Mouse (Mus musculus): ENCODE measurements around the gene Meis2. TPM values are rescaled to one million over a fixed set of nuclear protein-coding genes. Genes with fewer than 3 reads are reported as not detected.
A peak's percentile ranks its signal among the peaks of the same experiment; 100 is the strongest.

Meis2 gene
- polyA plus RNA-seq, 1 experiment from 2014 or later: 74.1 TPM

- peak overlapping the region; percentile 59 for H3K9ac ChIP-seq
- no peaks in the 10 kb centered on the region for H3K9me3 ChIP-seq
- H3K4me2 ChIP-seq: peak overlapping the region; percentile 82
- 0% methylated on average over 36 of the region's 36 CpGs for WGBS
- 0 out of 2 replicates have a peak, but pooled peaks cover 9% of the 10 kb centered on the region for H3K27me3 ChIP-seq (replicated peaks)
- peak overlapping the region; percentile 51 for H3K4me3 ChIP-seq
- peaks cover 30% of the 10 kb centered on the region for H3K4me1 ChIP-seq
- peak overlapping the region; percentile 88 for H3K27ac ChIP-seq
- peak; percentile 48 for ATAC-seq (replicated peaks)
- no peaks in the 10 kb centered on the region for H3K36me3 ChIP-seq (replicated peaks)
Measured at GRCm38 (mm10) chr2:116066057-116066941, 660 bp upstream of the Meis2 start.

- peak overlapping the region; percentile 64 for H3K9ac ChIP-seq
- 0 out of 2 replicates have a peak, but pooled peaks cover 3% of the 10 kb centered on the region for H3K27me3 ChIP-seq (replicated peaks)
- H3K9me3 ChIP-seq: no peaks in the 10 kb centered on the region
- H3K27ac ChIP-seq: peak overlapping the region; percentile 88
- peak overlapping the region; percentile 51 for H3K4me3 ChIP-seq
- peaks cover 43% of the 10 kb centered on the region for H3K4me1 ChIP-seq
- ATAC-seq (replicated peaks): no peak
- no peaks in the 10 kb centered on the region for H3K36me3 ChIP-seq (replicated peaks)
- peak overlapping the region; percentile 82 for H3K4me2 ChIP-seq
- under 1% methylated on average over 10 of the region's 10 CpGs for WGBS
Measured at GRCm38 (mm10) chr2:116065057-116065456, 582 bp downstream of the Meis2 start.

DNA sequence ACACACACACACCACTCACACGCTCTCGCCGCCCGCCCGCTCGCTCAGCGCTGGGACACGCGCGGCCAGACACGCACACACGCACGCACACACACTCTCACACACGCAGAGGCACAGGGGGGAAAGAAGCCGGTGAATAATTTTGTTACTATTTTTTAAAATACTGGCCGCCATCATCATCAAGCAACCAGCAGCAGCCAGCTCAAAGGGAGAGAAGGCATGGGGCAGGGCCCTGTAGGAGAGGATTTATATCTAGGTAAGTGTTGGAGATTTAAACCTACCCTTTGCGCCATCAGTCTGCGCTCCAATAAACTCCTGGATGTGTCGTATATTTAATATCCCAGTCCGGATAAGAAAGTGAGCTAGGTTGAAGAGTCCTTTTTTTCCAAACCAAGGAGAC is 1.1 kb downstream of the Meis2 start:
- peaks cover 5% of the 10 kb centered on the region; the same call in 1 of the 2 replicates for H3K27me3 ChIP-seq (replicated peaks)
- peak overlapping the region; percentile 64 for H3K9ac ChIP-seq
- no peak for ATAC-seq (replicated peaks)
- no peaks in the 10 kb centered on the region for H3K36me3 ChIP-seq (replicated peaks)
- no peaks in the 10 kb centered on the region for H3K9me3 ChIP-seq
- H3K4me2 ChIP-seq: peak overlapping the region; percentile 82
- under 1% methylated on average over 20 of the region's 20 CpGs for WGBS
- H3K27ac ChIP-seq: peak overlapping the region; percentile 88
- peak overlapping the region; percentile 51 for H3K4me3 ChIP-seq
- peaks cover 43% of the 10 kb centered on the region for H3K4me1 ChIP-seq

- no peak for ATAC-seq (replicated peaks)
Measured at GRCm38 (mm10) chr2:116063819-116064293, 1.8 kb downstream of the Meis2 start.

DNA sequence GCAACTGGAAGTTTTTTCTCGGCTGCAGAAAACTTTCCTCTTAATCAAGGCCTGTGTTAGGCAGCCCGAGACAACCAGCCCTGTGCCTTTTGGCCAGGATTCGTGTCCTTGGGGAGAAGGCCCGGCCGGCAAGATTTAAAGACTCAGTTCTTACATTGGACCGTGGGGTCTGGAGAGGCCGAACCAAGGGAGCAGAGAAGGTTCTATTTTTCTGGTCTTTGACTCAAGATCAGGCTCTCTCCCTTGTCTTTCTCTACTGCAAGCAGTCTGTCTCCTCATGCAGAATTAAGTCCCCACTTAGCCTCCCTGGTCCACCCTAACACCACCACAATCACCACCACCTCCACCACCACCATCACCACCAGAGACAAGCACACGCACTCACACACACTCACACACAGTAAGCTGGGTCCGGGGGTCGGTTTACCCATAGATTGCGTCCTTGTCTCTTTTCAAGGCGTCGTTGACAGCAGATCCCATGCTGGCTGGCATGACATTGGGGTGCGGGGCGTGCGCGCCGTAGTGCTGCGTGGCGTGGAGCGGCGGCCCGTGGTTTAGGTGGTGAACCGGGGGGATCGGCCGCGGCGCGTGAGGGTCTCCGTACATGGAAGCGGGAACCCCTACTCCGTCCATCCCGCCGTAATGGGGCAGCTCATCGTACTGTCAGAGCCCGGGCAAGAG is 2.7 kb downstream of the Meis2 start:
- H3K4me2 ChIP-seq: peak overlapping the region; percentile 82

More at GRCm38 (mm10) chr2:116063819-116064293, 1.8 kb downstream of the Meis2 start:
- H3K9ac ChIP-seq: peak overlapping the region; percentile 64
- under 1% methylated on average over 37 of the region's 37 CpGs for WGBS
- H3K36me3 ChIP-seq (replicated peaks): no peaks in the 10 kb centered on the region
- H3K27ac ChIP-seq: peak overlapping the region; percentile 88
- peaks cover 43% of the 10 kb centered on the region for H3K4me1 ChIP-seq
- H3K4me2 ChIP-seq: peak overlapping the region; percentile 82
- peak overlapping the region; percentile 51 for H3K4me3 ChIP-seq
- no peaks in the 10 kb centered on the region for H3K9me3 ChIP-seq
- peaks cover 12% of the 10 kb centered on the region for H3K27me3 ChIP-seq (replicated peaks)

GRCm38 (mm10) chr2:116062251-116062651 is 3.4 kb downstream of the Meis2 start:
- WGBS: under 1% methylated on average over 20 of the region's 20 CpGs
- Histone ChIP-seq H3K4me1 (peaks cover 42% of the 10 kb centered on the region), H3K4me3 (peak overlapping the region; percentile 51), H3K9ac (peak overlapping the region; percentile 64), H3K4me2 (peak overlapping the region; percentile 82), H3K27ac (peak overlapping the region; percentile 88), H3K36me3 (replicated peaks) (no peaks in the 10 kb centered on the region), H3K27me3 (replicated peaks) (peaks cover 14% of the 10 kb centered on the region), H3K9me3 (no peaks in the 10 kb centered on the region)
- no peak for ATAC-seq (replicated peaks)

More for the DNA sequence above, 2.7 kb downstream of the Meis2 start:
- under 1% methylated on average over 36 of the region's 36 CpGs for WGBS
- H3K4me3 ChIP-seq: peak overlapping the region; percentile 51
- no peak for ATAC-seq (replicated peaks)
- no peaks in the 10 kb centered on the region for H3K9me3 ChIP-seq
- peaks cover 46% of the 10 kb centered on the region for H3K4me1 ChIP-seq
- H3K9ac ChIP-seq: peak overlapping the region; percentile 64
- H3K27ac ChIP-seq: peak overlapping the region; percentile 88
- H3K36me3 ChIP-seq (replicated peaks): no peaks in the 10 kb centered on the region
- peaks cover 12% of the 10 kb centered on the region for H3K27me3 ChIP-seq (replicated peaks)

DNA sequence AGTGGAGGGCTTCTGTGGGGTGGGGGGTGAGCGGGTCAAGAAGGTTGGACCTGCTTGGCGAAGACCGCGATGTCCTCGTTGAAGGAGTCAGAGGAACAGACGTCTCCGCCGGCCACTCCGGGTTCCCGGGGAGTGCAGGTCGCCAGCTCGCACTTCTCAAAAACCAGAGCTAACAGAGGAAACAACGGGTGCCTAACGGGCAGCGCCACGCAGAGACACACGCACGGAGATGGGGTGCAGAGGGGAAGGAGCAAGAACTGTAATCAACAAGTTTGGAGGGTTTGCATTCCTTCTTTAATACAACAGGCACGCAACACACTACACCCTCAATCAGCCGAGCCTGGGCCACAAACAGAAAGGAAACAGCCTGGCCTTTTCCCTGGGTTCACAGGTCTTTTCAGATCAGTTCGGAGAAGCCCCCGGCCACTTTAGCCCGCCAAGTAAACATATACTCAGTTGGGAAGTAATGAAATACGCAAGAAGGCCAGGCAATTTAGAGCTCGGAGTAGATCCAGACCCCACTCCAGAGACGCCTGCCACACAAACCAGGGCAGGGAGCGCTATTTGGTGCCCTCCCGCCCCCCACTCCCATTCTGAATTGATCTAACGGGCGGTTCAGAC is 4.1 kb downstream of the Meis2 start:
- H3K9ac ChIP-seq: peak overlapping the region; percentile 64
- peak overlapping the region; percentile 82 for H3K4me2 ChIP-seq
- peak overlapping the region; percentile 88 for H3K27ac ChIP-seq
- WGBS: under 1% methylated on average over 30 of the region's 30 CpGs
- no peaks in the 10 kb centered on the region for H3K36me3 ChIP-seq (replicated peaks)
- H3K4me3 ChIP-seq: peak overlapping the region; percentile 51
- no peak for ATAC-seq (replicated peaks)
- H3K9me3 ChIP-seq: no peaks in the 10 kb centered on the region
- H3K27me3 ChIP-seq (replicated peaks): peaks cover 15% of the 10 kb centered on the region
- H3K4me1 ChIP-seq: peaks cover 38% of the 10 kb centered on the region

GRCm38 (mm10) chr2:116060701-116061400 is 4.8 kb downstream of the Meis2 start:
- peaks cover 40% of the 10 kb centered on the region for H3K4me1 ChIP-seq
- H3K27ac ChIP-seq: peak overlapping the region; percentile 88
- peak overlapping the region; percentile 51 for H3K4me3 ChIP-seq
- peak overlapping the region; percentile 82 for H3K4me2 ChIP-seq
- peak overlapping the region; percentile 64 for H3K9ac ChIP-seq
- H3K36me3 ChIP-seq (replicated peaks): no peaks in the 10 kb centered on the region
- ATAC-seq (replicated peaks): no peak
- 6% methylated on average over 21 of the region's 21 CpGs for WGBS
- H3K9me3 ChIP-seq: no peaks in the 10 kb centered on the region
- H3K27me3 ChIP-seq (replicated peaks): peaks cover 15% of the 10 kb centered on the region

GRCm38 (mm10) chr2:116060210-116060609 is 5.4 kb downstream of the Meis2 start:
- Histone ChIP-seq H3K36me3 (replicated peaks) (no peaks in the 10 kb centered on the region), H3K27me3 (replicated peaks) (peaks cover 15% of the 10 kb centered on the region), H3K9me3 (no peaks in the 10 kb centered on the region), H3K4me2 (peak overlapping the region; percentile 82), H3K27ac (peak overlapping the region; percentile 88), H3K9ac (peak overlapping the region; percentile 64), H3K4me3 (peak overlapping the region; percentile 51), H3K4me1 (peaks cover 40% of the 10 kb centered on the region)
- WGBS: 4% methylated on average over 19 of the region's 19 CpGs
- no peak for ATAC-seq (replicated peaks)

DNA sequence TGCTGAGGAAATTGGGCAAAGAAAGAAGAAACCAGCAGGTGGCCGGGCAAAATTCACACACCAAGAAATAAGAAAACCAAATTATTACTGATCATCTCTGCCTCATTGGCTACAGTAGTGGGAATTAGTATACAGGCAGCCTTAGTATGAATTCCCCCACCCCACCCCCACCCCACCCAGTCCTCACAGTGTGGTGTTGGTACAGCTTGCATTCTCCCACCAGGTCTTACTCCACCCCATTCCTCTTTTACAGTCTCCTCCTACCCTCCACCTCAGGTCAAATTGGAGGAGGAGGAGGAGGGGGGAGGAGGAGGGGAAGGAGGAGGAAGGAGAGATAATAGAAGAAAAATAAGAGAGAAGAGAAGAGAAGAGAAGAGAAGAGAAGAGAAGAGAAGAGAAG is 6.0 kb downstream of the Meis2 start:
- Histone ChIP-seq H3K4me3 (peak overlapping the region; percentile 51), H3K9me3 (no peaks in the 10 kb centered on the region), H3K4me2 (peak overlapping the region; percentile 82), H3K4me1 (peaks cover 40% of the 10 kb centered on the region), H3K27me3 (replicated peaks) (peaks cover 15% of the 10 kb centered on the region), H3K27ac (peak overlapping the region; percentile 88), H3K9ac (0 out of 2 replicates have a peak overlapping the region, but pooled peaks have one; percentile 14), H3K36me3 (replicated peaks) (no peaks in the 10 kb centered on the region)
- 41% methylated on average over 1 of the region's 1 CpGs for WGBS
- ATAC-seq (replicated peaks): no peak

GRCm38 (mm10) chr2:116059066-116059465 is 6.6 kb downstream of the Meis2 start:
- no peak for ATAC-seq (replicated peaks)
- peak overlapping the region; percentile 88; the same call in 1 of the 2 replicates for H3K27ac ChIP-seq
- 26% methylated on average over 3 of the region's 3 CpGs for WGBS
- H3K36me3 ChIP-seq (replicated peaks): no peaks in the 10 kb centered on the region
- peak overlapping the region; percentile 82 for H3K4me2 ChIP-seq
- H3K27me3 ChIP-seq (replicated peaks): peaks cover 15% of the 10 kb centered on the region
- H3K9me3 ChIP-seq: no peaks in the 10 kb centered on the region
- peak overlapping the region; percentile 51 for H3K4me3 ChIP-seq
- H3K9ac ChIP-seq: no peak overlapping the region
- H3K4me1 ChIP-seq: peaks cover 40% of the 10 kb centered on the region
